Mouse (Mus musculus): ENCODE measurements around the gene Retreg3. TPM values are rescaled to one million over a fixed set of nuclear protein-coding genes. Genes with fewer than 3 reads are reported as not detected.

Gene Retreg3
- polyA plus RNA-seq, 1 experiment from 2014 or later = 10.6 TPM

DNA sequence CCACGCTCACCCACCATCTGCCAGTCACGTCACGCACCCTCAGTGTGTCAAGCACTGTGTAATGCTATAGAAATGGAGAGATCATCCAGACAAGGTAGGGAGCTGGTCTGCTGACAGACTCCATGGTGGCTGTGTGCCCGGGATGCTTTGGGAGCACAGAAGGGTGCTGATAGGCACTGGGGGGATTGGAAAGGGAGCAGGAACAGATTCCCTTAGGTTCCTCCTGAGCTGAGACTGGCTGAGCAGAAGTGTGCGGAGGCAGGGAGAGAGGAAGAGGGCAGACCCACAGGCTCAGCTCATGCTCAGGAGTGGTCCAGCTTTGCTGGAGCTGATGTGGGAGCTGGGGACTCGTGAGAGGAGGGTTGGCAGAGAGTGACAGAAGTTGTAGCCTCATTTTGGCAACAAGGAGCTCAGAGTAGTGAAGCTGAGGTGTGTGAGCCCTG is 68.6 kb downstream of the Retreg3 start:
- Histone ChIP-seq H3K4me3 (ENCODE audit: low read depth, low read length) (no peak overlapping the region), H3K9ac (replicated peaks; ENCODE audit: low read depth, low read length) (no peak overlapping the region), H3K27ac (ENCODE audit: low read depth, low read length) (no peak overlapping the region), H3K36me3 (ENCODE audit: control insufficient read depth, insufficient read depth, low read length) (peaks cover 79% of the 10 kb centered on the region), H3K27me3 (ENCODE audit: control insufficient read depth, insufficient read depth, low read length) (no peaks in the 10 kb centered on the region), H3K4me1 (ENCODE audit: control insufficient read depth, insufficient read depth, low read length) (no peaks in the 10 kb centered on the region), H3K9me3 (ENCODE audit: control insufficient read depth, low read length) (no peaks in the 10 kb centered on the region), H3K4me2 (ENCODE audit: low read depth, low read length) (no peak overlapping the region)
- 90% methylated on average over 6 of the region's 6 CpGs for WGBS
- ATAC-seq (ENCODE audit: low read depth) = no peak

DNA sequence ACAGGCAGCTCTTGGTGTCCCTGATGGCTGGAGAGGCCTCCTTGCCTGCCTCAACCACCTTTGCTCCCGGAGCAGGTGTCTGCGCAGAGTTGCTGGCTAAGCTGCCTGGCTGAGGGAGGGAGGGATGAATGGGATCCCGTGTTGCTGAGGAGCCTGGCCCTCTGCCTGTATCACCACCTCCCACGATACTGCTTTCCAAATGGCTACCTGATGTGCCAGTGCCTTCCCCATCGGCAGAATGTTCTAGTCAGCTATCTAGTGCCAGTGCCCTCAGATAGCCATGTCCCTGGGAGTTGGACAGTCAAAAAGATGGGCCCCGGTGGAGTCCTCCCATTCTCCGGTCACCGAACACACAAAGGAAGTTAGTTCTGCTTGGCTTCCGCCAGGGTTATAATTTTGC is 69.3 kb downstream of the Retreg3 start:
- Histone ChIP-seq H3K9me3 (ENCODE audit: control insufficient read depth, low read length) (no peaks in the 10 kb centered on the region), H3K4me1 (ENCODE audit: control insufficient read depth, insufficient read depth, low read length) (no peaks in the 10 kb centered on the region), H3K27me3 (ENCODE audit: control insufficient read depth, insufficient read depth, low read length) (no peaks in the 10 kb centered on the region), H3K9ac (replicated peaks; ENCODE audit: low read depth, low read length) (no peak overlapping the region), H3K4me2 (ENCODE audit: low read depth, low read length) (no peak overlapping the region), H3K4me3 (ENCODE audit: low read depth, low read length) (no peak overlapping the region), H3K27ac (ENCODE audit: low read depth, low read length) (no peak overlapping the region), H3K36me3 (ENCODE audit: control insufficient read depth, insufficient read depth, low read length) (peaks cover 79% of the 10 kb centered on the region)
- 85% methylated on average over 9 of the region's 9 CpGs for WGBS
- ATAC-seq (ENCODE audit: low read depth) = no peak

DNA sequence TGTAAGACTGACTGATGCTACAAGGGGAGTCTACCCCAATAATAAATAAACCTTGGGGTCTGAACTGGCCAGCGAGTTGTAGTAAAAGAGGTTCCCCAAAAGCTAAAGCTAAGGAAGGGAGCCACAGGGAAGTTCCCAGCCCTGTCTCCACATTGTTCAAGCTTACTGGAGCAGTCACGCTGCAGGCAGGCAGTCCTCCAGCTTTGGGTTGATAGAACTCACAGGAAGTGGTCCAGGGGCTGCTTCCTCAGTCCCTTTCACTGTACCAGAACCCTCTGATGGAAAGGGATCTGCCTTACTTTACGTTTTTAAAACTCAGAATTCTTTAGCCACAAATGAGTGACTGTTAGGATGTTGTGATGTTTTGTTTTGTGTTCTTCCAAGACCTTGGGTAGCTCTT is 72.2 kb downstream of the Retreg3 start:
- peaks cover 94% of the 10 kb centered on the region for H3K36me3 ChIP-seq (ENCODE audit: control insufficient read depth, insufficient read depth, low read length)
- no peak for ATAC-seq (ENCODE audit: low read depth)
- no peaks in the 10 kb centered on the region for H3K9me3 ChIP-seq (ENCODE audit: control insufficient read depth, low read length)
- 86% methylated on average over 3 of the region's 3 CpGs for WGBS
- no peak overlapping the region for H3K4me3 ChIP-seq (ENCODE audit: low read depth, low read length)
- no peaks in the 10 kb centered on the region for H3K27me3 ChIP-seq (ENCODE audit: control insufficient read depth, insufficient read depth, low read length)
- no peak overlapping the region for H3K9ac ChIP-seq (replicated peaks; ENCODE audit: low read depth, low read length)
- no peak overlapping the region for H3K27ac ChIP-seq (ENCODE audit: low read depth, low read length)
- H3K4me1 ChIP-seq (ENCODE audit: control insufficient read depth, insufficient read depth, low read length) = no peaks in the 10 kb centered on the region
- H3K4me2 ChIP-seq (ENCODE audit: low read depth, low read length) = no peak overlapping the region

DNA sequence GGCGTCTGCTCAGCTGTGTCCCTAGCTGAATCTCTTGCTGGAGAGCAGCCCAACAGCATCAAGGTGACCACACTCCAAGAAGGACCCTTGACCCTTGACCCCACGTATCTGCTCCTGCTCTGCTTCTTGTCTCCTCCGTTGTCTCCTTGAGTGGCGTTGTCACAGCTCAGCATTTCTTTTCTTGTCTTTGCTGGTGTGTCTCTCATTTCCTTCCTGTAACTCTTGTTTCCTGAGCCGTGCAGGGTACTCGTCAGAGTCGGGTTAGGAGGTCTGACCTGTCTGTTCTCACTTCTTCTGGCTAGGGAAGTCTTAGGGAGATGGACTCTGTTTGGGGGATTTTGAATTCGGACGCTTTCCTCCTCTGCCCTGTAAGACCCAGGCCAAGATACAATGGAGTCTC is 73.3 kb downstream of the Retreg3 start:
- Histone ChIP-seq H3K27me3 (ENCODE audit: control insufficient read depth, insufficient read depth, low read length) (no peaks in the 10 kb centered on the region), H3K9ac (replicated peaks; ENCODE audit: low read depth, low read length) (no peak overlapping the region), H3K4me2 (ENCODE audit: low read depth, low read length) (no peak overlapping the region), H3K27ac (ENCODE audit: low read depth, low read length) (no peak overlapping the region), H3K36me3 (ENCODE audit: control insufficient read depth, insufficient read depth, low read length) (peaks cover 97% of the 10 kb centered on the region), H3K9me3 (ENCODE audit: control insufficient read depth, low read length) (no peaks in the 10 kb centered on the region), H3K4me1 (ENCODE audit: control insufficient read depth, insufficient read depth, low read length) (no peaks in the 10 kb centered on the region), H3K4me3 (ENCODE audit: low read depth, low read length) (no peak overlapping the region)
- 81% methylated on average over 9 of the region's 9 CpGs for WGBS
- no peak for ATAC-seq (ENCODE audit: low read depth)

Small RNAs within 50 kb of the gene (microRNA-seq; reads per million reads assigned to microRNA genes)
- gene Gm27626 = not detected

Other genes with a start within 250 kb of the Retreg3 start
- 45.6 and 77.7 TPM in 2 replicates for gene Stat3, start 180.4 kb downstream of the Retreg3 start, polyA plus RNA-seq (2014; fragmentation: Nextera tagmentation; extraction: Ambion mirVana)
- 5.3 and 20.4 TPM in 2 replicates for gene Cavin1, start 149.0 kb downstream of the Retreg3 start, polyA plus RNA-seq (2014; fragmentation: Nextera tagmentation; extraction: Ambion mirVana)
- gene Atp6v0a1, start 110.4 kb downstream of the Retreg3 start, polyA plus RNA-seq (2014; fragmentation: Nextera tagmentation; extraction: Ambion mirVana) = 147 and 175 TPM in 2 replicates
- 7.0 and 9.8 TPM in 2 replicates for gene Naglu, start 49.9 kb downstream of the Retreg3 start, polyA plus RNA-seq (2014; fragmentation: Nextera tagmentation; extraction: Ambion mirVana)
- gene Hsd17b1, start 41.5 kb downstream of the Retreg3 start, polyA plus RNA-seq (2014; fragmentation: Nextera tagmentation; extraction: Ambion mirVana) = 0.35 TPM in 1 of 2 replicates, not detected in the other
- 38.3 and 39.2 TPM in 2 replicates for gene Coasy, start 37.3 kb downstream of the Retreg3 start, polyA plus RNA-seq (2014; fragmentation: Nextera tagmentation; extraction: Ambion mirVana)
- gene Mlx, start 32.6 kb downstream of the Retreg3 start, polyA plus RNA-seq (2014; fragmentation: Nextera tagmentation; extraction: Ambion mirVana) = 84.6 and 95.7 TPM in 2 replicates
- gene Psmc3ip, start 24.5 kb downstream of the Retreg3 start, polyA plus RNA-seq (2014; fragmentation: Nextera tagmentation; extraction: Ambion mirVana) = 17.0 and 19.0 TPM in 2 replicates
- gene Tubg1, start within 50 bp of the Retreg3 start, polyA plus RNA-seq (2014; fragmentation: Nextera tagmentation; extraction: Ambion mirVana) = 63.3 and 63.7 TPM in 2 replicates
- gene Tubg2, start 36.0 kb upstream of the Retreg3 start, polyA plus RNA-seq (2014; fragmentation: Nextera tagmentation; extraction: Ambion mirVana) = 48.5 and 62.6 TPM in 2 replicates
- 7.5 and 8.3 TPM in 2 replicates for gene Cntnap1, start 50.6 kb upstream of the Retreg3 start, polyA plus RNA-seq (2014; fragmentation: Nextera tagmentation; extraction: Ambion mirVana)
- 7.2 and 10.5 TPM in 2 replicates for gene Plekhh3, start 51.5 kb upstream of the Retreg3 start, polyA plus RNA-seq (2014; fragmentation: Nextera tagmentation; extraction: Ambion mirVana)
- gene Ccr10, start 55.5 kb upstream of the Retreg3 start, polyA plus RNA-seq (2014; fragmentation: Nextera tagmentation; extraction: Ambion mirVana) = 0.12 and 0.30 TPM in 2 replicates
- gene Ezh1, start 106.6 kb upstream of the Retreg3 start, polyA plus RNA-seq (2014; fragmentation: Nextera tagmentation; extraction: Ambion mirVana) = 28.4 and 30.7 TPM in 2 replicates
- 63.1 and 103 TPM in 2 replicates for gene Ramp2, start 126.1 kb upstream of the Retreg3 start, polyA plus RNA-seq (2014; fragmentation: Nextera tagmentation; extraction: Ambion mirVana)
- 121 and 134 TPM in 2 replicates for gene Vps25, start 133.8 kb upstream of the Retreg3 start, polyA plus RNA-seq (2014; fragmentation: Nextera tagmentation; extraction: Ambion mirVana)
- 4.2 and 5.9 TPM in 2 replicates for gene Wnk4, start 140.7 kb upstream of the Retreg3 start, polyA plus RNA-seq (2014; fragmentation: Nextera tagmentation; extraction: Ambion mirVana)
- gene Cntd1, start 159.1 kb upstream of the Retreg3 start, polyA plus RNA-seq (2014; fragmentation: Nextera tagmentation; extraction: Ambion mirVana) = 0.75 and 0.86 TPM in 2 replicates
- gene Coa3, start 159.2 kb upstream of the Retreg3 start, polyA plus RNA-seq (2014; fragmentation: Nextera tagmentation; extraction: Ambion mirVana) = 242 and 258 TPM in 2 replicates
- 178 and 182 TPM in 2 replicates for gene Becn1, start 182.4 kb upstream of the Retreg3 start, polyA plus RNA-seq (2014; fragmentation: Nextera tagmentation; extraction: Ambion mirVana)
- 73.3 and 88.3 TPM in 2 replicates for gene Psme3, start 196.3 kb upstream of the Retreg3 start, polyA plus RNA-seq (2014; fragmentation: Nextera tagmentation; extraction: Ambion mirVana)
- 1.7 and 2.0 TPM in 2 replicates for gene Aoc2, start 205.2 kb upstream of the Retreg3 start, polyA plus RNA-seq (2014; fragmentation: Nextera tagmentation; extraction: Ambion mirVana)
- gene Aoc3, start 210.7 kb upstream of the Retreg3 start, polyA plus RNA-seq (2014; fragmentation: Nextera tagmentation; extraction: Ambion mirVana) = 0.10 TPM in 1 of 2 replicates, not detected in the other
- gene G6pc, start 247.7 kb upstream of the Retreg3 start, polyA plus RNA-seq (2014; fragmentation: Nextera tagmentation; extraction: Ambion mirVana) = not detected in 2 replicates